ENCODE assay signal across 8 mouse cellular contexts in genomic region chr6:54164777-54165176, GRCm38 (mm10).
DNase-seq lines count a peak whose midpoint lies in the region; ATAC-seq and TF ChIP-seq lines count a peak whose summit lies in the region.

No protein-coding gene starts in this region.

- no peaks in the 10 kb centered on the region for H3K9me3 ChIP-seq in hindbrain, postnatal 0 days (ENCODE audit: low read length)
- H3K9me3 ChIP-seq in liver, embryonic 14.5 days (ENCODE audit: control insufficient read depth, low read length) = no peaks in the 10 kb centered on the region
- H3K9me3 ChIP-seq in forebrain, embryonic 12.5 days = no peaks in the 10 kb centered on the region

- H3K36me3 ChIP-seq in hindbrain, postnatal 0 days (ENCODE audit: insufficient read depth, low read length) = no peaks in the 10 kb centered on the region
- no peaks in the 10 kb centered on the region for H3K36me3 ChIP-seq in liver, embryonic 14.5 days (replicated peaks; ENCODE audit: control insufficient read depth, insufficient read depth, low read depth)
- H3K36me3 ChIP-seq in forebrain, embryonic 12.5 days (replicated peaks) = no peaks in the 10 kb centered on the region

- DNase-seq in right cerebral cortex, postnatal 10 days (ENCODE audit: low spot score in 2 of 2) = peak; percentile 55 to 64
- no peak for DNase-seq in right cerebral cortex, adult 18-20 months
- peak; percentile 63 for DNase-seq in adipocyte (ENCODE audit: low spot score)
- DNase-seq in cerebellum, postnatal 10 days = peak; percentile 71 to 78
- DNase-seq in hindbrain, postnatal 0 days (ENCODE audit: low spot score) = peak; percentile 59
- no peak for DNase-seq in liver, embryonic 14.5 days (ENCODE audit: low read depth in 3 of 3, low spot score in 3 of 3)
- DNase-seq in retina, postnatal 1 day = peak; percentile 67

- no peak overlapping the region for H3K4me2 ChIP-seq in hindbrain, postnatal 0 days (ENCODE audit: low read depth, low read length)
- H3K4me2 ChIP-seq in liver, embryonic 14.5 days (ENCODE audit: low read depth) = no peak overlapping the region
- no peak overlapping the region for H3K4me2 ChIP-seq in forebrain, embryonic 12.5 days

- peak; percentile 67 for TF ChIP-seq CTCF in hindbrain, postnatal 0 days (IDR thresholded peaks at IDR 0.05; ENCODE audit: low read depth)
- peak; percentile 68 for TF ChIP-seq CTCF in liver, embryonic 14.5 days (IDR thresholded peaks at IDR 0.05; ENCODE audit: low read depth)

- H3K4me3 ChIP-seq in hindbrain, postnatal 0 days (ENCODE audit: low read length) = no peak overlapping the region
- no peak overlapping the region for H3K4me3 ChIP-seq in liver, embryonic 14.5 days (ENCODE audit: insufficient read depth in 1 of 2, low read depth in 2 of 2, low read length in 2 of 2)
- no peak overlapping the region for H3K4me3 ChIP-seq in forebrain, embryonic 12.5 days (replicated peaks)

- no peak for ATAC-seq in hindbrain, postnatal 0 days
- no peak for ATAC-seq in liver, embryonic 14.5 days (ENCODE audit: insufficient read depth)
- no peak for ATAC-seq in forebrain, embryonic 12.5 days (ENCODE audit: low FRiP score)

- no peak for TF ChIP-seq EP300 in liver, embryonic 14.5 days (IDR thresholded peaks at IDR 0.05; ENCODE audit: low read depth)

- no peak overlapping the region for H3K27ac ChIP-seq in hindbrain, postnatal 0 days
- no peak overlapping the region for H3K27ac ChIP-seq in liver, embryonic 14.5 days
- no peak overlapping the region for H3K27ac ChIP-seq in forebrain, embryonic 12.5 days

- no peaks in the 10 kb centered on the region for H3K27me3 ChIP-seq in hindbrain, postnatal 0 days (ENCODE audit: insufficient read depth, low read length)
- no peaks in the 10 kb centered on the region for H3K27me3 ChIP-seq in liver, embryonic 14.5 days (ENCODE audit: control insufficient read depth, insufficient read depth, low read length)
- no peaks in the 10 kb centered on the region for H3K27me3 ChIP-seq in forebrain, embryonic 12.5 days

- H3K4me1 ChIP-seq in hindbrain, postnatal 0 days (ENCODE audit: insufficient read depth, low read length) = peaks cover 8% of the 10 kb centered on the region; the same call in 1 of the 2 replicates
- peaks cover 3 to 16% of the 10 kb centered on the region in 2 experiments; a peak in 3 of 4 replicates for H3K4me1 ChIP-seq in liver, embryonic 14.5 days (replicated peaks; ENCODE audit: control insufficient read depth in 2 of 2, insufficient read depth in 2 of 2, low read length in 1 of 2)
- H3K4me1 ChIP-seq in forebrain, embryonic 12.5 days = peaks cover 13% of the 10 kb centered on the region; the same call in 1 of the 2 replicates

- H3K9ac ChIP-seq in hindbrain, postnatal 0 days (replicated peaks; ENCODE audit: low read length) = no peak overlapping the region
- H3K9ac ChIP-seq in liver, embryonic 14.5 days (replicated peaks) = no peak overlapping the region
- H3K9ac ChIP-seq in forebrain, embryonic 12.5 days = no peak overlapping the region

- 48% methylated on average over 4 of the region's 4 CpGs for WGBS in hindbrain, postnatal 0 days
- WGBS in liver, embryonic 14.5 days (ENCODE audit: insufficient replicate concordance) = 42% methylated on average over 4 of the region's 4 CpGs
- WGBS in forebrain, embryonic 12.5 days = 44% methylated on average over 4 of the region's 4 CpGs

Comparison
In these comparisons a context has a peak if more than half of its experiments do, and no peak if none do; other contexts are left out.
1. DNase-seq: peak in right cerebral cortex, postnatal 10 days (2 of 2), adipocyte (single experiment), cerebellum, postnatal 10 days (2 of 2), hindbrain, postnatal 0 days (single experiment) and retina, postnatal 1 day (single experiment); none in right cerebral cortex, adult 18-20 months (single experiment) and liver, embryonic 14.5 days (0 of 3).